Mouse (Mus musculus) CH12.LX (cell line): ENCODE data around the gene Adora2b. TPM values are rescaled to one million over a fixed set of nuclear protein-coding genes. Genes with fewer than 3 reads are reported as not detected.

Experiments
- DNase-seq: peaks from one replicate; pipeline ENCODE4 v3.0.0-alpha.2; 2013; ENCODE audit errors: extremely low read depth
- H3K27ac ChIP-seq: 2 replicates; pipeline ENCODE4 v1.5.1; 2012; ENCODE audit warnings: low read depth, mild to moderate bottlenecking, control low read depth, moderate library complexity; ENCODE audit not compliant: insufficient read depth
- H3K27me3 ChIP-seq: replicated peaks from 2 replicates; pipeline ENCODE3; 2012; ENCODE audit warnings: inconsistent platforms
- H3K36me3 ChIP-seq, 2 experiments: replicated peaks in 1 of 2; 2 replicates each; pipeline versions ENCODE3 to v1.6.1; 2012; ENCODE audit warnings: inconsistent platforms in 1 of 2, low read length in 1 of 2, mild to moderate bottlenecking in 1 of 2, mixed read lengths in 1 of 2, moderate library complexity in 1 of 2; ENCODE audit not compliant: control insufficient read depth in 1 of 2, insufficient read depth in 1 of 2
- H3K4me1 ChIP-seq, 2 experiments: 2 replicates each; pipeline ENCODE4 v1.6.1; 2012; ENCODE audit warnings: inconsistent platforms in 1 of 2, moderate library complexity in 1 of 2; ENCODE audit not compliant: insufficient read depth in 2 of 2, control insufficient read depth in 1 of 2
- H3K4me2 ChIP-seq: 2 replicates; pipeline ENCODE4 v1.6.1; 2012; ENCODE audit warnings: low read depth, mild to moderate bottlenecking, control low read depth; ENCODE audit not compliant: poor library complexity, insufficient read depth, severe bottlenecking
- H3K4me3 ChIP-seq, 3 experiments: fragments of 150-350 bp in 1 of 3; sonication (generic) in 1 of 3; replicated peaks in 1 of 3; 2 replicates each; pipeline versions ENCODE3 to v1.5.1; 2011 to 2012; ENCODE audit warnings: low read depth in 2 of 3, low read length in 2 of 3, mild to moderate bottlenecking in 2 of 3, moderate library complexity in 2 of 3, control low read depth in 1 of 3, improper control_type of control experiment in 1 of 3, inconsistent platforms in 1 of 3, mixed read lengths in 1 of 3; ENCODE audit not compliant: poor library complexity in 1 of 3
- H3K79me2 ChIP-seq: replicated peaks from 2 replicates; pipeline ENCODE4 v1.6.1; 2012; ENCODE audit warnings: mild to moderate bottlenecking, moderate library complexity; ENCODE audit not compliant: control insufficient read depth, poor library complexity, insufficient read depth, severe bottlenecking; ENCODE audit errors: extremely low read depth
- H3K9ac ChIP-seq: 2 replicates; pipeline ENCODE4 v1.6.1; 2012; ENCODE audit warnings: low read depth, mild to moderate bottlenecking, control low read depth, moderate library complexity; ENCODE audit not compliant: insufficient read depth
- H3K9me3 ChIP-seq: replicated peaks from 2 replicates; pipeline ENCODE3; 2012; ENCODE audit warnings: low read length, inconsistent platforms, mixed read lengths
- BHLHE40 ChIP-seq: IDR thresholded peaks from 2 replicates; pipeline ENCODE4 v1.6.1; 2011; ENCODE audit warnings: mild to moderate bottlenecking, low read depth, low read length, improper control_type of control experiment
- CHD1 ChIP-seq: IDR thresholded peaks from 2 replicates; pipeline ENCODE4 v1.6.1; 2012; ENCODE audit warnings: low read depth, low read length, improper control_type of control experiment, inconsistent platforms
- EP300 ChIP-seq: IDR thresholded peaks from 2 replicates; pipeline ENCODE4 v1.6.1; 2011; ENCODE audit warnings: low read length, improper control_type of control experiment
- HCFC1 ChIP-seq: IDR thresholded peaks from 2 replicates; pipeline ENCODE4 v1.6.1; 2012; ENCODE audit warnings: low read depth, mild to moderate bottlenecking, inconsistent platforms, low read length, improper control_type of control experiment
- IRF4 ChIP-seq: IDR thresholded peaks from 2 replicates; pipeline ENCODE4 v1.6.1; 2014; ENCODE audit warnings: low read depth, mild to moderate bottlenecking, inconsistent platforms, low read length, improper control_type of control experiment
- KAT2A ChIP-seq: IDR thresholded peaks from 2 replicates; pipeline ENCODE4 v1.6.1; 2012; ENCODE audit warnings: low read length, improper control_type of control experiment, inconsistent platforms; ENCODE audit not compliant: insufficient replicate concordance
- MAZ ChIP-seq: IDR thresholded peaks from 2 replicates; pipeline ENCODE4 v1.6.1; 2012; ENCODE audit warnings: low read depth, mild to moderate bottlenecking, inconsistent platforms, low read length, improper control_type of control experiment, moderate library complexity
- MEF2A ChIP-seq: IDR thresholded peaks from 2 replicates; pipeline ENCODE4 v1.6.1; 2014; ENCODE audit warnings: low read depth, mild to moderate bottlenecking, inconsistent platforms, low read length, improper control_type of control experiment, borderline replicate concordance
- MXI1 ChIP-seq: IDR thresholded peaks from 2 replicates; pipeline ENCODE4 v1.6.1; 2011; ENCODE audit warnings: mild to moderate bottlenecking, low read depth, low read length, improper control_type of control experiment
- MYC ChIP-seq: IDR thresholded peaks from 2 replicates; pipeline ENCODE4 v1.6.1; 2011; ENCODE audit warnings: low read depth, mild to moderate bottlenecking, improper control_type of control experiment, low read length
- NRF1 ChIP-seq: IDR thresholded peaks from 2 replicates; pipeline ENCODE4 v1.6.1; 2014; ENCODE audit warnings: low read depth, mild to moderate bottlenecking, inconsistent platforms, low read length, improper control_type of control experiment, moderate library complexity
- PAX5 ChIP-seq: IDR thresholded peaks from 2 replicates; pipeline ENCODE4 v1.6.1; 2012; ENCODE audit warnings: low read length, inconsistent platforms, mixed read lengths
- POLR2A ChIP-seq: IDR thresholded peaks from 2 replicates; pipeline ENCODE4 v1.6.1; 2011; ENCODE audit warnings: low read depth, mild to moderate bottlenecking, improper control_type of control experiment, low read length
- POLR2AphosphoS2 ChIP-seq: IDR thresholded peaks from 2 replicates; pipeline ENCODE4 v1.6.1; 2011; ENCODE audit warnings: low read depth, low read length, improper control_type of control experiment
- RCOR1 ChIP-seq: conservative IDR thresholded peaks from 2 replicates; pipeline ENCODE4 v1.6.1; 2012; ENCODE audit warnings: low read depth, mild to moderate bottlenecking, inconsistent platforms, low read length, improper control_type of control experiment
- SMC3 ChIP-seq: IDR thresholded peaks from 2 replicates; pipeline ENCODE4 v1.6.1; 2011; ENCODE audit warnings: low read depth, low read length, improper control_type of control experiment
- UBTF ChIP-seq: IDR thresholded peaks from 2 replicates; pipeline ENCODE4 v1.6.1; 2012; ENCODE audit warnings: low read depth, mild to moderate bottlenecking, inconsistent platforms, low read length, improper control_type of control experiment, moderate library complexity
- ZC3H11A ChIP-seq: IDR thresholded peaks from 2 replicates; pipeline ENCODE4 v1.6.1; 2012; ENCODE audit warnings: low read depth, mild to moderate bottlenecking, inconsistent platforms, low read length, improper control_type of control experiment
- ZKSCAN1 ChIP-seq: IDR thresholded peaks from 2 replicates; pipeline ENCODE4 v1.6.1; 2012; ENCODE audit warnings: low read depth, inconsistent platforms, low read length, improper control_type of control experiment, borderline replicate concordance
- ZMIZ1 ChIP-seq: IDR thresholded peaks from 2 replicates; pipeline ENCODE4 v1.6.1; 2012; ENCODE audit warnings: low read depth, mild to moderate bottlenecking, inconsistent platforms, low read length, improper control_type of control experiment
- ZNF384 ChIP-seq: IDR thresholded peaks from 2 replicates; pipeline ENCODE4 v1.6.1; 2012; ENCODE audit warnings: low read depth, low read length, improper control_type of control experiment, inconsistent platforms
- dilution Hi-C: fragments of 300-500 bp; cut with MboI; formaldehyde crosslinking; loops from 2 replicates; pipeline ENCODE4 v1.14.3; 2020; ENCODE audit warnings: low sequenced_read_pairs; ENCODE audit not compliant: extremely low pct_unique_long_range_greater_than_20kb, extremely low pct_ligation_motif_present
- in situ Hi-C: fragments of 300-500 bp; cut with MboI; formaldehyde crosslinking; loops from 3 replicates; pipeline ENCODE4 v1.14.3; 2019; ENCODE audit warnings: low sequenced_read_pairs, low pct_ligation_motif_present, low pct_unique_long_range_greater_than_20kb, mixed read lengths
- polyA plus RNA-seq: library from polyadenylated mRNA; unstranded; fragments of >175 nt; gene quantifications from 2 replicates; pipeline ENCODE4 v1.2.1, GENCODE M21; 2012; ENCODE audit warnings: low read depth; ENCODE audit not compliant: insufficient read length
- total RNA-seq, 2 experiments: library from RNA; depleted of rRNA; stranded (reverse); fragments of 300-350 nt in 1 of 2; fragments of >200 nt in 1 of 2; gene quantifications; 2 replicates each; pipeline ENCODE4 v1.2.3; 2012 to 2014

Adora2b gene
- total and polyA plus RNA-seq, 3 experiments = 0.77 to 1.7 (median 0.87) TPM

DNA sequence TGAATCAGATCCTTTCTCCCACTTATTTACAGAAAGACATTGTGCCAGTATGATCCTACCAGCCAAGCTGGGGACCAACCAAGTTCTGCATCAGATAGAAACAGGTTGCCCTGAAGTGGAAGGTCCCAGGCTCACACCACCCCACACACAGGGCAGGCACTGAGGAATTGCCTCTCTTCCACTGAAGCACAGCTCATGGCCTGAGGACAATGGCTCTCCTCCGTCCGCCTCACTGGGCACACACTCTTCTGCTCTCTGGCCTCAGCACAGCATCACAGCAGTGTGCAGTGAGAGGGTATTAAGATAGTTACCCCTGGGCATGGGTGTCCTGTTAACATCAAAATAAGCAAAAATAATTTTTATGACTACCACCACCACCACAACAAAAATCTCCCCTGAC lies 39.7 kb upstream of the Adora2b start:
- Histone ChIP-seq H3K4me1 (no peaks in the 10 kb centered on the region), H3K27me3 (no peaks in the 10 kb centered on the region), H3K36me3 (peaks cover 7 to 21% of the 10 kb centered on the region in 2 experiments), H3K4me2 (no peak overlapping the region), H3K79me2 (no peaks in the 10 kb centered on the region), H3K9me3 (no peaks in the 10 kb centered on the region), H3K9ac (no peak overlapping the region), H3K27ac (no peak overlapping the region), H3K4me3 (no peak overlapping the region)
- dilution Hi-C loops (no loop called here), in situ Hi-C loops (no loop called here)
- no peak for TF ChIP-seq MAZ
- TF ChIP-seq MEF2A = no peak
- no peak for TF ChIP-seq HCFC1
- DNase-seq = no peak

DNA sequence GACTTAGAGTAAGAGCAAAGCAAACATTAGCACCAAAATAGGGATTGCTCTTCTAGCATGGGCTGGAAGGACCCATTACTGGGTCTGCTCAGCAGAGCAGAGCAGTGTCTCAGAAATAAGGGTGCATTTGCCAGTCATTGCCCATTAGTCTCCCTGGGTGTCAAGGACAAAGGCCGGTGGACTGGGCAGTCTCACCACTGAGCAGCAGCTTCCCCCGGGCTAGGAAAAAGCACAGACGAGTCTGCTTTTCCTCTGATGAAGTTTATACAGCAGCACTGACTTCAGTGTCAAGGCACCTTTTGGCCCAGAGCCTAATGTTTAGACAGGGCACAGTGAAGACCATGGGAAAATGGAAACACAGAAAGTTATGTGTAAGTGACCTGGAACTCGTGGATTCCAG lies 38.9 kb upstream of the Adora2b start:
- Histone ChIP-seq H3K36me3 (peaks cover 7 to 21% of the 10 kb centered on the region in 2 experiments), H3K9me3 (no peaks in the 10 kb centered on the region), H3K27me3 (no peaks in the 10 kb centered on the region), H3K9ac (no peak overlapping the region), H3K27ac (no peak overlapping the region), H3K4me2 (no peak overlapping the region), H3K79me2 (no peaks in the 10 kb centered on the region), H3K4me1 (no peaks in the 10 kb centered on the region), H3K4me3 (no peak overlapping the region)
- TF ChIP-seq ZC3H11A = no peak
- TF ChIP-seq ZNF384 = no peak
- TF ChIP-seq PAX5 = no peak
- no peak for TF ChIP-seq NRF1
- no peak for TF ChIP-seq ZMIZ1
- TF ChIP-seq POLR2A = no peak
- TF ChIP-seq IRF4 = no peak
- TF ChIP-seq SMC3 = no peak
- no peak for TF ChIP-seq POLR2AphosphoS2
- TF ChIP-seq BHLHE40 = no peak
- no peak for TF ChIP-seq ZKSCAN1
- TF ChIP-seq EP300 = no peak
- no peak for TF ChIP-seq MXI1
- TF ChIP-seq KAT2A = no peak
- TF ChIP-seq UBTF = no peak
- TF ChIP-seq CHD1 = no peak
- no peak for TF ChIP-seq MYC
- no peak for TF ChIP-seq RCOR1
- in situ Hi-C loops = no loop called here
- dilution Hi-C loops = no loop called here
- no peak for DNase-seq
